ENCODE assay signal across 26 mouse cellular contexts in the genomic region with DNA sequence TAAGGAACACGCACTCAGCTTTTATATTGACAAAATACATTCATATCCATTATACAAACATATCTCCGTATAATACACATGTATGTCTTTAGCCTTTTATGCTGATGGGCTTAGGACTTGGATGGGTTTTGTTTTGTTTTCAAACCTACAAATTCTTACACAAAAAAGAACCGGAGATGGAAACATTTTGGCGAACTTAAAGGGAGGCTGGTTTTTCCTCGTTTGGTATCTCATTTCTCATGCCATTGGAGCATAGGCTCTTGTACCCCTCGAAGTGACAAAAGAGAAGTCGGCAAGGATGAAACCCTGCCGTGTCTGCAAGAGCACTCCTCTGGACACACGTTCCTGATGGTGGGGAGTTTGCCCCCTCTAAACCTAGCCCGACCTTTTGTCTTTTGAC. TPM values are rescaled to one million over a fixed set of nuclear protein-coding genes. Genes with fewer than 3 reads are reported as not detected.
DNase-seq lines count a peak whose midpoint lies in the region; ATAC-seq and TF ChIP-seq lines count a peak whose summit lies in the region.
"Had no signal": no experiment of that assay in that cellular context is flagged by ENCODE, and none has a peak within 500 bp of the region (broad histone marks: within the 10 kb centered on the region; RNA-seq: fewer than 3 reads in every experiment).

No protein-coding gene starts in this region.

- H3K9me3 ChIP-seq in midbrain, embryonic 12.5 days, result no peaks in the 10 kb centered on the region
- no peaks in the 10 kb centered on the region for H3K9me3 ChIP-seq in midbrain, embryonic 10.5 days (replicated peaks)
- H3K9me3 ChIP-seq: embryonic facial prominence, embryonic 12.5 days; embryonic facial prominence, embryonic 15.5 days; heart, embryonic 12.5 days; heart, embryonic 15.5 days; hindbrain, embryonic 12.5 days; hindbrain, embryonic 15.5 days had no signal

- no peak overlapping the region for H3K27ac ChIP-seq in midbrain, embryonic 12.5 days (replicated peaks)
- no peak overlapping the region for H3K27ac ChIP-seq in midbrain, embryonic 10.5 days (replicated peaks)
- H3K27ac ChIP-seq: embryonic facial prominence, embryonic 12.5 days; embryonic facial prominence, embryonic 15.5 days; gastrocnemius, adult 2 months; heart, embryonic 15.5 days; hindbrain, embryonic 12.5 days; hindbrain, embryonic 15.5 days had no signal

- ATAC-seq in midbrain, embryonic 12.5 days (ENCODE audit: low FRiP score, low read depth), result no peak
- ATAC-seq: activated CD4-positive, CD25-positive, alpha-beta regulatory T cell, adult 4 months; forebrain, embryonic 14.5 days; forebrain, postnatal 0 days had no signal

- H3K4me3 ChIP-seq in midbrain, embryonic 12.5 days, result no peak overlapping the region
- H3K4me3 ChIP-seq in midbrain, embryonic 10.5 days, result no peak overlapping the region
- H3K4me3 ChIP-seq: embryonic facial prominence, embryonic 12.5 days; embryonic facial prominence, embryonic 15.5 days; gastrocnemius, adult 2 months; heart, embryonic 12.5 days; heart, embryonic 15.5 days; hindbrain, embryonic 12.5 days; hindbrain, embryonic 15.5 days had no signal

- H3K4me2 ChIP-seq in midbrain, embryonic 12.5 days (replicated peaks), result 0 out of 2 replicates have a peak overlapping the region, but pooled peaks have one; percentile 15
- H3K4me2 ChIP-seq: embryonic facial prominence, embryonic 12.5 days; embryonic facial prominence, embryonic 15.5 days; heart, embryonic 12.5 days; heart, embryonic 15.5 days; hindbrain, embryonic 12.5 days; hindbrain, embryonic 15.5 days had no signal

- no peak for TF ChIP-seq POLR2A in brain, embryonic 14.5 days (IDR thresholded peaks at IDR 0.05; ENCODE audit: borderline replicate concordance, extremely low read depth, insufficient read depth, insufficient read length, poor library complexity, severe bottlenecking)

- H3K4me1 ChIP-seq in midbrain, embryonic 12.5 days, result peaks cover 15% of the 10 kb centered on the region
- peaks cover 55% of the 10 kb centered on the region for H3K4me1 ChIP-seq in midbrain, embryonic 10.5 days

- no peak for TF ChIP-seq CTCF in brain, embryonic 14.5 days (IDR thresholded peaks at IDR 0.05; ENCODE audit: borderline replicate concordance, extremely low read depth, insufficient read depth, insufficient read length)

- 2% methylated on average over 10 of the region's 10 CpGs for WGBS in midbrain, embryonic 12.5 days
- WGBS in midbrain, embryonic 10.5 days, result 2% methylated on average over 10 of the region's 10 CpGs

- no peaks in the 10 kb centered on the region for H3K36me3 ChIP-seq in midbrain, embryonic 12.5 days
- H3K36me3 ChIP-seq in midbrain, embryonic 10.5 days, result no peaks in the 10 kb centered on the region
- H3K36me3 ChIP-seq: embryonic facial prominence, embryonic 12.5 days; embryonic facial prominence, embryonic 15.5 days; heart, embryonic 12.5 days; heart, embryonic 15.5 days; hindbrain, embryonic 12.5 days; hindbrain, embryonic 15.5 days had no signal

- no peak overlapping the region for H3K9ac ChIP-seq in midbrain, embryonic 12.5 days (replicated peaks)
- H3K9ac ChIP-seq: embryonic facial prominence, embryonic 12.5 days; embryonic facial prominence, embryonic 15.5 days; forebrain, postnatal 0 days; heart, embryonic 12.5 days; heart, embryonic 15.5 days; hindbrain, embryonic 12.5 days; hindbrain, embryonic 15.5 days had no signal

- DNase-seq in embryo, embryonic 10 days (ENCODE audit: low spot score), result peak; percentile 17
- DNase-seq in embryo, embryonic 9.5 days (ENCODE audit: extremely low spot score), result no peak
- no peak for DNase-seq in midbrain, embryonic 10.5 days (ENCODE audit: low spot score)
- peak; percentile 9 for DNase-seq in brain, embryonic 14.5 days (ENCODE audit: low read depth)
- DNase-seq in gastrocnemius, adult 8-10 months (ENCODE audit: low spot score in 2 of 2), result no peak
- DNase-seq: adrenal gland, adult 8-10 months; adrenal gland, postnatal 25 days; cerebellum, adult 18-20 months; cerebellum, adult 9-10 months; cerebellum, postnatal 14 days; forebrain, postnatal 0 days; gastrocnemius, adult 2 months; gastrocnemius, postnatal 25 days; heart, adult 18-20 months; heart, postnatal 10 days; heart, postnatal 36 days had no signal

- peaks cover 90% of the 10 kb centered on the region for H3K27me3 ChIP-seq in midbrain, embryonic 12.5 days
- peaks cover 98% of the 10 kb centered on the region for H3K27me3 ChIP-seq in midbrain, embryonic 10.5 days (ENCODE audit: low read depth, poor library complexity, severe bottlenecking)

RNA-seq across cellular contexts. Expression of a gene that starts 6.1 kb away (rescaled TPM):
- polyA plus RNA-seq in midbrain, embryonic 12.5 days (2016; fragmentation: Nextera tagmentation; extraction: Ambion mirVana), result 6.2 and 9.0 TPM in 2 replicates
- polyA plus RNA-seq in midbrain, embryonic 10.5 days (2016; fragmentation: Nextera tagmentation; extraction: Ambion mirVana), result 6.3 and 9.1 TPM in 2 replicates
- polyA plus RNA-seq in brain, embryonic 14.5 days (2012; rRNA removed), result 5.0 and 15.0 TPM in 2 replicates
- not detected for total RNA-seq in gastrocnemius, adult 8-10 months (2022)
- polyA plus RNA-seq: heart, embryonic 12.5 days; heart, embryonic 15.5 days; intestine, embryonic 14.5 days had no signal

RNA-seq across cellular contexts. Expression of a gene that starts 39.3 kb away (rescaled TPM):
- 28.3 and 30.7 TPM in 2 replicates for polyA plus RNA-seq in midbrain, embryonic 12.5 days (2016; fragmentation: Nextera tagmentation; extraction: Ambion mirVana)
- polyA plus RNA-seq in midbrain, embryonic 10.5 days (2016; fragmentation: Nextera tagmentation; extraction: Ambion mirVana), result 22.4 and 23.6 TPM in 2 replicates
- 34.9 and 38.1 TPM in 2 replicates for polyA plus RNA-seq in brain, embryonic 14.5 days (2012; rRNA removed)
- 10 to 100 TPM; 11.7 to 16.9 (median 14.4) TPM for total RNA-seq in gastrocnemius, adult 8-10 months (2022)

Comparison
In these comparisons a context has a peak if more than half of its experiments do, and no peak if none do; other contexts are left out.
1. DNase-seq: peak in embryo, embryonic 10 days (single experiment) and brain, embryonic 14.5 days (single experiment); none in embryo, embryonic 9.5 days (single experiment), midbrain, embryonic 10.5 days (single experiment) and gastrocnemius, adult 8-10 months (0 of 2).